Mouse (Mus musculus): ENCODE measurements around the gene Traf3ip3. TPM values are rescaled to one million over a fixed set of nuclear protein-coding genes. Genes with fewer than 3 reads are reported as not detected.

Traf3ip3 gene
- polyA plus RNA-seq, 1 experiment = 142 TPM

DNA sequence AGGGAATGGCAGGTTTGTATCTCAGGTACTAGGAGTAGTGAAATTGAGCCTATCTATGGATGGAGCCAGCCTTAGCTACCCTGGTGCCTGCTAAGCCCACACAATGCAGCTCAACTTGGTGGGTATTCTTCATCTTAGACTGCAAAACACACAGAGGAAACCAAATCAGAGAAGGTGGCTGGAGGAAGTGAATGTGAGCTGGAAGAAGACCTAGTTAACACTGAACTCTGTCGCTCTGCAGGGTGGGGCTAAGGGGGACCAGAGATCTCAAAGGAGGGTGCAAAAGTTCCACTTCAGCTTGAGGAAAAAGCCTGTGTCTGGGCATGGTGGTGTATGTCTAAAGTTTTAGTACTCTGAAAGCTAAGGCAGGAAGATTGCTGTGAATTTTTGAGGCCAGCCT lies 41.9 kb downstream of the Traf3ip3 start:
- 3% methylated on average over 1 of the region's 1 CpGs for WGBS
- Histone ChIP-seq H3K4me3 (ENCODE audit: control insufficient read depth, insufficient read depth, low read length) (no peak overlapping the region), H3K36me3 (ENCODE audit: control insufficient read depth, insufficient read depth, low read length) (no peaks in the 10 kb centered on the region), H3K27ac (ENCODE audit: control insufficient read depth, insufficient read depth, low read length) (peak overlapping the region; percentile 91), H3K4me1 (replicated peaks; ENCODE audit: control insufficient read depth, insufficient read depth, low read length) (peaks cover 26% of the 10 kb centered on the region), H3K27me3 (ENCODE audit: control insufficient read depth, insufficient read depth, low read length) (no peaks in the 10 kb centered on the region)
- no peak for TF ChIP-seq POLR2A (IDR thresholded peaks at IDR 0.05; ENCODE audit: control insufficient read depth, extremely low read depth, insufficient read depth, low read length, poor library complexity)
- DNase-seq = peak; percentile 54

DNA sequence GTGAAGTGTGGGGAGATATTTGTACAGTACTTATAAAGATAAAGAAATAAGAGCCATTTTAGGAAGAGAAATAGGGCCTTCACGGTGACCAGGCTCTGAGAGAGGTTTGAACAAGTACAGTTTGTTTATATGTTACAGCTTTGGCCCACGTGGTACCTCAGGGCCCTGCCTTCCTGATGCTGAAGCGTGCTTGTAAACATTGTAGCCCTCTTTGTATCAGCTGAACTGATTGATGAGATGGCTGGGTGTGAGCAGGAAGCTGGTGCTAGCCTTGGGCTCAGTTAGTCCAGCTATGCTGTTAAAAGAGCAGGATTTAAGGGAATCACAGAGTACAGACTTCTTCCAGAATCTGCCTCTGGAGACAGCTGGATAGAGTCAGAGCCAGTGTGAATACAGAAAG lies 42.3 kb downstream of the Traf3ip3 start:
- no peaks in the 10 kb centered on the region for H3K27me3 ChIP-seq (ENCODE audit: control insufficient read depth, insufficient read depth, low read length)
- no peak for TF ChIP-seq CTCF (IDR thresholded peaks at IDR 0.05; ENCODE audit: borderline replicate concordance, control insufficient read depth, extremely low read depth, insufficient read depth, low read length, poor library complexity)
- WGBS = 80% methylated on average over 3 of the region's 3 CpGs
- no peaks in the 10 kb centered on the region for H3K36me3 ChIP-seq (ENCODE audit: control insufficient read depth, insufficient read depth, low read length)
- H3K27ac ChIP-seq (ENCODE audit: control insufficient read depth, insufficient read depth, low read length) = peak overlapping the region; percentile 91
- peaks cover 27% of the 10 kb centered on the region for H3K4me1 ChIP-seq (replicated peaks; ENCODE audit: control insufficient read depth, insufficient read depth, low read length)
- no peak for DNase-seq
- H3K4me3 ChIP-seq (ENCODE audit: control insufficient read depth, insufficient read depth, low read length) = no peak overlapping the region

DNA sequence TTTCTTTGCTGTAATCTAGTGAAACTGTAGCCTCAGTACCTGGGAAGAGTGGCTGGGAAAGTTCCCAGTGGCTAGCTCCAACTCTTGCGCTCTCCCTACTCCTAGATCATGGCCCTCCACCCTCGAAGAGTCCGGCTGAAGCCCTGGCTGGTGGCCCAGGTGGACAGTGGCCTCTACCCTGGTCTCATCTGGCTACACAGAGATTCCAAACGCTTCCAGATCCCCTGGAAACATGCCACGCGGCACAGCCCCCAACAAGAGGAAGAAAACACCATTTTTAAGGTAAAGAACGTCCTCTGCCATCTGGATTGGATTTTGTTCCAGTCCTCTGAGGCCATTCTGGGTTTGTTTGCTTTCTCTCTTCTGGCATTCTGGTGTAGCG lies 44.4 kb downstream of the Traf3ip3 start:
- peaks cover 39% of the 10 kb centered on the region for H3K4me1 ChIP-seq (replicated peaks; ENCODE audit: control insufficient read depth, insufficient read depth, low read length)
- 90% methylated on average over 8 of the region's 8 CpGs for WGBS
- no peak for DNase-seq
- H3K36me3 ChIP-seq (ENCODE audit: control insufficient read depth, insufficient read depth, low read length) = no peaks in the 10 kb centered on the region
- H3K4me3 ChIP-seq (ENCODE audit: control insufficient read depth, insufficient read depth, low read length) = no peak overlapping the region
- TF ChIP-seq CTCF (IDR thresholded peaks at IDR 0.05; ENCODE audit: borderline replicate concordance, control insufficient read depth, extremely low read depth, insufficient read depth, low read length, poor library complexity) = no peak
- no peak for TF ChIP-seq POLR2A (IDR thresholded peaks at IDR 0.05; ENCODE audit: control insufficient read depth, extremely low read depth, insufficient read depth, low read length, poor library complexity)
- H3K27me3 ChIP-seq (ENCODE audit: control insufficient read depth, insufficient read depth, low read length) = no peaks in the 10 kb centered on the region
- no peak overlapping the region for H3K27ac ChIP-seq (ENCODE audit: control insufficient read depth, insufficient read depth, low read length)

DNA sequence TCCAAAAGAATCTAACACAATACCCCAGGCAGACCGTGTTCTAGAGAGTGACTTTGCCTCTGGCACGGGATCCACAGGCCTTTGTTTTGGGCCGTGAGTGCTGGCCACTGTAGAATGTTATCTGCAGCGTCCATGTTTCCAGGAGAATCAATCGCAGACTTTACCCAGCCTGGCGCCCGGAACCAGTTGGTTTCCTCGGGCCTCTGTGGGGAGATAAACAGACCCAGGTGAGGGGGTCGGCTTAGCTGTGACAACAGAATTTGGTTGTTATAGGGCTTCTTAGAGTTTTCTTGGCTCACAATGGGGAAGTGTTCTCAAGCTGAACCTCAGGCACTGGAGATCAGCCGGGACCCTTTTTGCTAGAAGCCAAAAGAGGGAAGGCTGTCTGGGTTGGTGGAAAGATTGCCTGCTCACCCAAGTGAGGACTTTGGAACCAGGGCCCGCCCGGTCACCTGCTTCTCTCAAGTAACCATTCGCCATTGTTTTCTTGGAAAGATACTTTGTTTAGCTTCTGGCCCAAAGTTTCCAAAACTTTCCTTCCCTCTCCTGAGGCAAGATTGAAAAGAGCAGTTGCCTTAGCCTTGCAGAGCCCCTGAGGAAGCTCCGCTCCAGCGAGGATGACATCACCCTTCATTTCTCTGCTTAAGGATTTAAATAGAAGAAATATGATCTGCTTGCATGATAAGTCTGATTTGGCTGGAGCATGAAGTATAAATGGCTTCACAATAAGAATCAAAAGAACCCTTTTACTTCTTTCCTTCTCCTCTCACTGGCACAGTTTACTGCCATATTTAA lies 45.0 kb downstream of the Traf3ip3 start:
- DNase-seq = no peak
- H3K36me3 ChIP-seq (ENCODE audit: control insufficient read depth, insufficient read depth, low read length) = no peaks in the 10 kb centered on the region
- WGBS = 80% methylated on average over 15 of the region's 15 CpGs
- no peak overlapping the region for H3K4me3 ChIP-seq (ENCODE audit: control insufficient read depth, insufficient read depth, low read length)
- H3K4me1 ChIP-seq (replicated peaks; ENCODE audit: control insufficient read depth, insufficient read depth, low read length) = peaks cover 39% of the 10 kb centered on the region
- TF ChIP-seq CTCF (IDR thresholded peaks at IDR 0.05; ENCODE audit: borderline replicate concordance, control insufficient read depth, extremely low read depth, insufficient read depth, low read length, poor library complexity) = no peak
- TF ChIP-seq POLR2A (IDR thresholded peaks at IDR 0.05; ENCODE audit: control insufficient read depth, extremely low read depth, insufficient read depth, low read length, poor library complexity) = no peak
- H3K27ac ChIP-seq (ENCODE audit: control insufficient read depth, insufficient read depth, low read length) = no peak overlapping the region
- no peaks in the 10 kb centered on the region for H3K27me3 ChIP-seq (ENCODE audit: control insufficient read depth, insufficient read depth, low read length)

DNA sequence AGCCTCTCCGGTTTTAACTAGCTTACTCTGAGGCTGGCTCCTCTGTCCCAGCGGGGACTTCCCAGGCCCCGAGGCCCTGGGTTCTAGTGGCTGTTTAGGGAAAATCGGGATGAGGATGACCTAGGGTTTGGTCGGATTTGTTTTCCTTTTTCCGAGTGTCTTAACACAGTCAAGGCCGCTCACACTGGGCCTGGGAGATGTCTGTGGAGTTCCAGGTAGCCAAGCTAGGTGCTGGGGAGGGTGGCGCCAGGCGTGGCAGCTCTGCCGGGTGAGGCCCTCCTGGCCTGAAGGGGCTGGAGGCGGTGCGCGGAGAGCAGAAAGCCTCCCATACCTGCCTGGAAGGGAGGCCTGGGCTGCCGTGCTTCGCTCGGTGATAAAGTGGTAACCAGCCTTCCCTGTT lies 47.9 kb downstream of the Traf3ip3 start:
- H3K4me3 ChIP-seq (ENCODE audit: control insufficient read depth, insufficient read depth, low read length) = peak overlapping the region; percentile 40
- H3K27me3 ChIP-seq (ENCODE audit: control insufficient read depth, insufficient read depth, low read length) = no peaks in the 10 kb centered on the region
- TF ChIP-seq POLR2A (IDR thresholded peaks at IDR 0.05; ENCODE audit: control insufficient read depth, extremely low read depth, insufficient read depth, low read length, poor library complexity) (no peak), CTCF (IDR thresholded peaks at IDR 0.05; ENCODE audit: borderline replicate concordance, control insufficient read depth, extremely low read depth, insufficient read depth, low read length, poor library complexity) (no peak)
- 85% methylated on average over 16 of the region's 16 CpGs for WGBS
- no peak overlapping the region for H3K27ac ChIP-seq (ENCODE audit: control insufficient read depth, insufficient read depth, low read length)
- no peaks in the 10 kb centered on the region for H3K36me3 ChIP-seq (ENCODE audit: control insufficient read depth, insufficient read depth, low read length)
- H3K4me1 ChIP-seq (replicated peaks; ENCODE audit: control insufficient read depth, insufficient read depth, low read length) = peaks cover 33% of the 10 kb centered on the region
- DNase-seq = no peak

DNA sequence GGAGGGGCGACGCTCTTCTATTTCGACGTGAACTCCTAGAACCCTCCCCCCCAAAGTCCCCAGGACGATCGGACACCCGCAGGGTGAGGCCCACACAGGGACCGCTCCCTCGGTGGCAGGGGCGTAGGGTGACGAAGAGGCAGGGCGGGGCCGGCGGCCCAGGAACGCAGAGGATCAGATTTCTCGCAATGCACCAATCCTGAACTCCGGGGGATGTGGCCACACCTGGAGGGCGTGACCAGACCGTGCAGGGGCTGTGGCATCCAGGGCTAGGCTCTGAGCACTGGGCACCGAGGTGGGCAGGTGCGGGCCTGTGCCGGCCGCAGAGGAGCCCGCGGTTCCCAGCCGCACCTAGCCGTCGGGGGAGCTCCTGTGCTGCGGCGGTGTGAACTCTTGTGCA lies 48.6 kb downstream of the Traf3ip3 start, which contains the start of gene Irf6:
Gene Irf6 (plus strand): TSS at position 240 of the 400 bp plus-strand sequence.
- TF ChIP-seq CTCF (IDR thresholded peaks at IDR 0.05; ENCODE audit: borderline replicate concordance, control insufficient read depth, extremely low read depth, insufficient read depth, low read length, poor library complexity) (no peak), POLR2A (IDR thresholded peaks at IDR 0.05; ENCODE audit: control insufficient read depth, extremely low read depth, insufficient read depth, low read length, poor library complexity) (0 out of 2 replicates have a peak, but pooled peaks have one; percentile 21)
- no peaks in the 10 kb centered on the region for H3K27me3 ChIP-seq (ENCODE audit: control insufficient read depth, insufficient read depth, low read length)
- 5% methylated on average over 30 of the region's 30 CpGs for WGBS

DNA sequence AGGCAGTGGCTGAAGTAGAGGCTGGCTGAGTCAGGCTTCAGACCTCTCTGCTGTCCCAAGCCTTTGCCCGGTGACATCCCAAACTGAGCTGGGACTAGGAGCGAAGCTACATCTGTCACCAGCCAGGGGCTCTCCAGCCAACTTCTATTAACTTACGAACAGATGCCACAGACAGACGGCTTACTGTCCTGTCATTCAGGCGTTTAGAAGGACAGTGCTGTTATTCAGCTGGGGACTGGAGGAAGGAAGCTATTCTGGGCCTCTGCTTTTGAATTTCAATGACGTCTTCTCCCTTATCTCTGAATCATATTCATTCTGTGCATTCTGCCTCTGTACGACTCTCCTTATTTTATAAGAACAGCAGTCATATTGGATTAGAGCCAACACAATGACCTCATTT lies 50.4 kb downstream of the Traf3ip3 start:
- no peak for TF ChIP-seq CTCF (IDR thresholded peaks at IDR 0.05; ENCODE audit: borderline replicate concordance, control insufficient read depth, extremely low read depth, insufficient read depth, low read length, poor library complexity)
- no peak for TF ChIP-seq POLR2A (IDR thresholded peaks at IDR 0.05; ENCODE audit: control insufficient read depth, extremely low read depth, insufficient read depth, low read length, poor library complexity)
- Histone ChIP-seq H3K27ac (ENCODE audit: control insufficient read depth, insufficient read depth, low read length) (no peak overlapping the region), H3K36me3 (ENCODE audit: control insufficient read depth, insufficient read depth, low read length) (no peaks in the 10 kb centered on the region), H3K27me3 (ENCODE audit: control insufficient read depth, insufficient read depth, low read length) (no peaks in the 10 kb centered on the region), H3K4me1 (replicated peaks; ENCODE audit: control insufficient read depth, insufficient read depth, low read length) (peaks cover 38% of the 10 kb centered on the region), H3K4me3 (ENCODE audit: control insufficient read depth, insufficient read depth, low read length) (no peak overlapping the region)
- DNase-seq = no peak
- WGBS = 69% methylated on average over 7 of the region's 7 CpGs

More for the DNA sequence above, 48.6 kb downstream of the Traf3ip3 start, which contains the start of gene Irf6:
- DNase-seq = peak; percentile 68
- H3K27ac ChIP-seq (ENCODE audit: control insufficient read depth, insufficient read depth, low read length) = no peak within 1 kb of the TSS
- peak within 1 kb of the TSS; percentile 40 for H3K4me3 ChIP-seq (ENCODE audit: control insufficient read depth, insufficient read depth, low read length)
- H3K4me1 ChIP-seq (replicated peaks; ENCODE audit: control insufficient read depth, insufficient read depth, low read length) = peaks cover 31% of the 10 kb centered on the region
- H3K36me3 ChIP-seq (ENCODE audit: control insufficient read depth, insufficient read depth, low read length) = no peaks in the 10 kb centered on the region
